Mouse (Mus musculus): Measurements from ENCODE around the gene Adcy7.
A peak's percentile ranks its signal among the peaks of the same experiment; 100 is the strongest.

The Adcy7 gene

DNA sequence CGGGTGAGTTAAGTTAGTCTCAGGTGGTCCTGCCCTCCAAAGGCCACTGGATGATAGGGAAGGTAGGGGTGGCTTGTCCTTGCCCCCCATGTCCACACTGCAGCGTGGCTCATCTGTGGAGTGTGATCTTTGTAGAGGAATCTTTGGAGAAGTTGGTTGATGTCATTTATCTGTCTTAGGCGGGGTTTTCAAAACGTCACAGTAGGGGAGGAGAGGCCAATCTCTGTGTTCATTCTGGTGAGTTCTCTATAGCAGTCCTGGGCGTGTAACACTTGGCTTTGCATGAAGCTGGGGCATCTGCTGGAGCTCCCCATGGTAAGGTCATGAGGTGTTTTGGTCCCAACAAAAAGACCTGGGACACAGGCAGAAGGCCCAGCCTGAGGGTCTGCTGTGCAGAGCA is 1.9 kb downstream of the Adcy7 start:
- no peak for DNase-seq (ENCODE audit: low spot score)

DNA sequence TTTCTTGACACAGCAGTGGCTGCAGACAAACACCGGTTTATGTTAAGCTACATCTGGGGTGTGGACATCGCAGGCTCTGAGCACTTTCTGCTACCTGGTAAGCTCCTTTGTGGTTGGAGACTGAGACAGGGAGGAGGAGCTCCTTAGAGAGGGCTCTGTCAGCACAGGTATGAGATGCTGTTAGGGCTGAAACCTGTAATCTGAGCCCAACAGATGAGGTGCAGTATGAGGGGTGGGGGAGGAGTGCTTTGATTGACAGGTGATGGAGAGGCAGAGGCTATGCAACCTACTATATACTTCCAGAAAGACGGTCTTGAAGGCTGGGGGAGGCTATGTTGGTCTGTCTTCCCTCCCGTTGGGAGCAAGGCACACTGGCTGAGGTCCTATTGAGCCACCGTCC is 7.0 kb downstream of the Adcy7 start:
- DNase-seq (ENCODE audit: low spot score) = no peak

DNA sequence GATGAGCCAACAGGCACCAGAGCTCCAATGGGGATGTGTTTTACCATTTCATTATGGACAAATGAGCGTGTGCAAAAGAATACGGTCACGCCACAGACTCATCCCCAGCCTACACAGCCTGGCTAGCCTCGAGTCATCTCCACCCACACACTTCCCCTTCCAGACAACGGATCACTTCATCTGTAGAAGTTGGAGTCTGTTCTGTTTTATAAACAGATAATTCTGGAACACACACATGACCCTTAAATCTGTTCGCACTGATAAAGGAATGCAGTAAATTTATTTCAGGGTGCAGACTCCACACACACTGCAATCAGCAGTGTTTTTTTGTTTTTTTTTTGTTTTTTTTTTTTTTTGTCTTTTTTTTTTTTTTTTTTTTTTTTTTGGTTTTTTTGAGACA is 7.5 kb downstream of the Adcy7 start:
- DNase-seq (ENCODE audit: low spot score) = peak; percentile 45

DNA sequence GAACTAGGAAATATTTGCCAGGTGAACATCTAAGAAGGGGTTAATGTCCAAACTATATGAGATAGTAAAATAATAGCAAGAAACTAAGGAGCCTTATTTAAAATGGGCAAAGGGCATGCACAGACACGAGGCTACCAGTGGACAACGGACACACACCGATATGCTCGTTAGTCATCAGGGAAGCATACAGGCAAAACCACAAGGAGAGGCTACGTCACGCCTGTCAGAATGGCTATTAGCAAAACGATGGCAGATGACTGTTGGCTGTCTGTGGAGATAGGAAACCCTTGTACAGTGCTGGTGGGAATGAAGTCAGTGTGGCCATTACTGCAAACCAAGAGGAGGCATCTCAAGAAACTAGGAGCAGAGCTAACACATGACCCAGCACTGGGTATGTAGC is 8.7 kb downstream of the Adcy7 start:
- DNase-seq (ENCODE audit: low spot score) = no peak

DNA sequence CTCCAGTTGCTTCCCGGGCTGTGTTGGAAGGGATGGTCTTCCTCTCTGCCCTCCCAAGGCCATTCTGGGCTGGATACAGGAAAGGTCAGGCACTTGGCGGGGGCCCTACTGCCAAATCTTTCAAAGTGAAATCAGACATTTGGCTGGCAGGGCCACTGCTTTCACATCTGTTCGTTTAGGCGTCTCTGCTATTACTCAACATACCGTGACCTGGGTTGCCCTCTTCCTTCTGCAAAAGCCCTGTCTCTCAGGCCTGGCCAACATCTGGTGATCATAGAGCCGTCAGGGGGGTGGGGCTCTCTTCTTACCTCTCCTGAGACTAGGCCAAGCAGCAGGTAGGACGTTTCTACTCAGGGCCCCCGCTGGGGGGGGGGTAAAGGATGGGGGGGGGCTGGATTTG is 10.5 kb downstream of the Adcy7 start:
- no peak for DNase-seq (ENCODE audit: low spot score)

DNA sequence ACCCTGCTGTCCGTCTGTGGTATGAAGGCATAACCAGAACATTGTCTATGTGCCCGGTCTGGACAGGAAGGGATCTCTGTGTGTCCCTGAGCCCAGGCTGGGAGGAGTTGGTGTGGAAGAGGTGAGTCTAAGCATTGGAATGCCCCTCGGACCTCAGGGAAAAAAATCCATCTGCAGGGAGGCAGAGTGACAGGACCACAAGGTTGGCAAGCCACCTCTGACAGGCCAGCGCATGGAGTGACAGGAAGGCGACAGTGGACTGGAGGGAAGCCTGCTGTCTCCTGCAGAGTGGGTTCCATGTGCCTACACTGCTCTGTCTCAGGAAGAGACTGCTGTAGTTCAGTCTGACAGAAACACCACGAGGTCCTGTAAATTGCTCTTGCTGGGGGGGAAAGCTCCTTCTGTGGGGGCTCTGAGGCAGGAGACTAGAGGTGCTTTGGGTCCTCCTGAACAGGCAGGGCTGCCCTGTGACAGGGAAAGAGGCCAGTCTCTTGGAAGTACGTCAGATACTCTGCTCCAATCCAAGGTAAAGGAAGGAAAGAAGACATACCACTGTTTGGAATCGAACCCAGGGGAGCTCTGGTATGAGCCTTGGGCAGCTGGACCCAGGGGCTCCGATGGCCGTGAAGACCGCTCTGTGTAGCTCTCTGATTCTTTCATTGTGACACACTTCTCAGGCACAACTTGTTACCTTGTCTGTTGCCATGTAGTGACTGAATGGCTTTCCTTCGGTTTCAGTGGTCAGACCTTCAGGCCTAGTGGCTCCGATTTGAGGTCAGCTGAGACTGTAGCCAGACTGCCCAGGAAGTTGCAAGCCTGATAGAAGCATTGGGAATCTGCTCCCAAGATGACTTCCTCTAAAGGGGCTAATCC is 11.3 kb downstream of the Adcy7 start:
- no peak for DNase-seq (ENCODE audit: low spot score)

DNA sequence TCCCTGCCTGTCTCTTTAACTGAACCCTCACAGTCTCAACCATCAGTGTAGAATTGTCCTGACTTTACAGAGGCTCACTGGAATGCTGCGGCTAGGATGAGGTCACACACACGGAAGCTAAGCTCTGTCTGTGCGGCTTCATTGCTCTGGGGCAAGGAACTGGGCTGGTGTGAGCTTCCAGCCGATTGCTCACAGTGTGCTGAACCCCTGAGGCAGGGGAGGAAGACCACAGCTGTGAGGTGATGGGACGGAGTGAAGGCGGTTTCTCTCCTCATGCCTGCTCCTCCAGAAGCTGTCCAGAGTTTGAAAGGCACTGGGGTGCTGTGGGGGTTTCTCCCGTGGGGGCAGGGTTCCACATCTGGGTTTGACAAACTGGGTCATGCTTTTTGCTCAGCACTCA is 12.5 kb downstream of the Adcy7 start:
- no peak for DNase-seq (ENCODE audit: low spot score)

DNA sequence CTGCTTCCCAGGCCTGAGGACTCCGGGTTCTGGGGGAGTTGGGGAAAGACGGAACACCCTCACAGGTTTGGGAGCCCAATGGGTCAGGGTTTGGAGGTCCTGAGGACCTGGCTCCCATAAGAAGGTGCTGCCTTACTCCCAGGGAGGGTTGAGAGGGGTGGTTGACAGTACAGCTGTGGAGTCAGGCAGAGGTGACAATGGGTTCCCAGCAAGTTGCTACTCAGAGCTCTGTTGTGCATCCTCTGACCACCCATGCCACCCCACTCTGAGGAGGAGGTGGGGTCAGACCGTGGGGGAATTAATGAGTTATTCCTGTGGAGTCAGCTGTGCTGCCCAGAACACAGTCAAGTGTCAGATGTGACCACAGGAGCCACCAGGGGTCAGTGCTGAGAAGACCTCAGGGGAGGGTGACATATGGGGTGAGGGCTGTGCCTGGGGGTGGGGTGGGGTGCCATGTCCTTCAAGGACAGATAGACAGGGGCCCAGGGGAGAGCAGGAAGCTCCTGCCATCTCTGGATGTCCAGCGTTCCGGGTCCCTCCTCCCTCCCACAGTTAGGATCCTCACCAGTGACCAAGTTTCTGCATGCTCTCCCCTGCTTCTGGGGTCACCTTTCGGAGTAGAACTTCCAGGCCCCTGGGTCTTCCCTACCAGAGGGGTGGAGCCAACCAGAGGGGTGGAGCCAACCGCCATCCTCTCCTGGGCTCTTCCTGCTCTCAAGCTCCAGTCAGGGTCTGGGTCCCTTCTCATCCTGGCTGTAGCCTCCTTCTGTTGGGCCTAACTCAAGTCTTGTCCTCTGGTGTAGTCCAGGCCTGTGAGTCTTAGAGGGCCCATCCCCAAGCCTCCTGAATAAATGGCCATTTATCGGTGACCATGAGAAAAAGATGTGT is 13.5 kb downstream of the Adcy7 start:
- DNase-seq (ENCODE audit: low spot score) = no peak

DNA sequence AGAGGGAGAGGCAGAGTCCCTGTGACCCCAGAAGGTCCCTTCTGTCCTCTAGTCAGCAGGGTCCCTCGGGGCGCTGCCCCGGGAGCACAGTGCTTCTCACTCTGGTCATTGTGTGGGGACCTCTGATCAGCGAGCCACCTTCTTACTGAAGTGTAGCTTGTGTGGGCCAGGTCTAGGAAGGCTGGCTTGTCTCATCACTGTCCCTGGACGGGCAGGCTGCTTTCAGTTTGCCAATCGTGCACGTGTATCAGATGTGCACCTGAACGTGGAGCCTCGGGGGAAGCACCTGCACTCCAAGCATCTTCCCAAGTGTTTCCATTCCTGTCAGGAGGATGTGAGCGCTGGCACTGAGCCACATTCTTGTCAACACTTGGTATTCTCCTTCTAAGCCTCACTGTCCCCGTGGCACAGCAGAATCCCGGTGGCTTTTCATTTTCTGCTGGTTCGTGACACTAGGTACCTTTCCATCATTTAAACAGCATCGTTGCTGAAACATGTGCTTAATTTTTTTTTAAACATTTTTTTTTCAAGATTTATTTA is 14.3 kb downstream of the Adcy7 start:
- no peak for DNase-seq (ENCODE audit: low spot score)

DNA sequence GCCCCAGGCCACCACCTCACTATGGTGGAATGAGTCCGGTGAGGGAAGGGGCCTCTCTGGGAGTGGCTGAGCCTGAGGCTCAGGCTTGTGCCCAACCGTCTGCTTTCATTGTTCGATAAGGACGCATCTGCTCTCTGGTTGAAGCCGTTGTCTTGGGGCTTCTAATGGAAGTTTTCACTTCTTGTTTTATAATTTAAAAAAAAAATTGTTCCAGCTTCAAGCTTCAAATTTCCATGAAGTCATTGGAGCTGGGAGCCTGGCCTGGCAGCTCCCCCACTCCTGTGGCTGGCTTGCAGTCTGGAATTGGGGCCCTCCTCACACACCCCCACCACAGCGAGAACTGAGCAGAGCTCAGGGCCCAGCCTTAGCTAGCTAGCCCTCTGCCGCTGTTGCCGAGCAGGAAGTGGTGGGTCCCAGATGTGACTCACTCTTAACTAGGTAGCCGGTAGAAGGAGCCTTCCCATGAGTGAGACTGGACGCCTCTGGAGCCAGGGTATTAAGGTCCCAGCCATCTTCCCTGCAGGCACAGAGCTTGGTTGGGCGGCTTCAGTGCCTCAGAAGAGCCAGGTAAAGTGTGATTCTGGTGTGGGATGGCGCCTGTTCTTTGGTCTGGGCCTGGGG is 16.5 kb downstream of the Adcy7 start:
- peak; percentile 76 for DNase-seq (ENCODE audit: low spot score)

DNA sequence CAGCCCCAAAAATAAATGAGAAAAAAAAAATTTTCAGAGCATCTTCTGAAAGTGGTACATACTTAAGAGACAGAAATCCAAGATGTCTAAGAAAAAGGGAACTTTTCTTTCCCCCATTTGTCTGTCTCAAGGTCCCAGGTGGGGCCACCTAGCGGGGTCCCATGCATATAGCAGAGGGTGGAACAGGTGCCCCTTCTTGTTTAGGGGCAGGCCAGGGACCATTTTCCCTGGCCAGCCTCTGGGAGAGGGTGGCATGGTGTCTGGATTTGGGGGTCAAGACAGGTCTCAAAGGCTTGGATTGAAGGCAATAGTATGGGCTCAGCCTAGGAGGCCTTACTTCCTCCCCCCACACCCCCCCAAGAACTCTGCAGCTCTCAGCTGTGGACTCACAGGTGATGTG is 17.7 kb downstream of the Adcy7 start:
- DNase-seq (ENCODE audit: low spot score) = peak; percentile 33

DNA sequence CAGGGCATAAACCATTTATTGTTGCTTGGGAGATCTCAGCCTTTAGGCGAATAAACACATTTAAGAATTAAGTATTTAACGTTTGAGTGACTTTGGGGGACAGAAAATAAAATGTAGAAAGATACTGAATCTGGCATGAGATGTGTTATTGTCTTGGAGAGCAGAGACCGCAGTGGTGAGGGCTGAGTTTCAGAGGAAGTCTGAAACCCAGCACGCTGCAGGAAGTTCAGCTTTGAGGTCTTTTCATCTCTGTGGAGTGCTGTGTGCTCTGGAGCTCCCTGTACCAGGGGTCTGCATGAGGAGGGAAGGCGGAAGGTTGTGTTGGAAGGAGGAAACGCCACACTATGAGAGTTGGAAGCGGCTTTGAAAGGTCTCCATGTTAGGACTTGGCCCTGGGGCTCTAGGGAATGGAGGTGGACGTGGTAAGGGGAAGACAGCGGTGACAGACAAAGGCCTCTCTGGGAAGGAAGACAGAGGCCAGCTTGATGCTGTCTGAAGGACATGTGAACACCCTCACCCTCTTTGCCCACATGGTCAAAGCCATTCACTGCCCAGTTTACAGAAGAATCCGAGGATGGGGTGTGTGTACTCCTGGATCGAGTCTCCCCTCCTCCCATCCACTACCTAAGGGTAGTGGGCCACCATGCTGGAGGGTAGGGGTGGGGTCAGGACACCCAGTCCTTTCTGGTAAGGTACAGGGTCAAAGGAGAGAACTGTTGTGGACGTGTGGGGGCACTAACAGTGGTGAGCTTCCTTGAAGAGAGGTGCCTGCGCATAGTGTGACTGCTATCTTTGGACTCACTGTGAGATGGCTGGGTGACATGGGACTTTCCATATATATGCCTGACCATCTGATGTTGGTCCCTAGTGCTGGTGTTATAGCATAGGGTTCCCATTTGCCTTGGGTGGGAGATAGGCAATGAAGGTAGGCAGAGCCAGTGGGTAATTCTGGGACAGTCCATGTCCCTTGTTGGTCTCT is 18.4 kb downstream of the Adcy7 start:
- peak; percentile 69 for DNase-seq (ENCODE audit: low spot score)

DNA sequence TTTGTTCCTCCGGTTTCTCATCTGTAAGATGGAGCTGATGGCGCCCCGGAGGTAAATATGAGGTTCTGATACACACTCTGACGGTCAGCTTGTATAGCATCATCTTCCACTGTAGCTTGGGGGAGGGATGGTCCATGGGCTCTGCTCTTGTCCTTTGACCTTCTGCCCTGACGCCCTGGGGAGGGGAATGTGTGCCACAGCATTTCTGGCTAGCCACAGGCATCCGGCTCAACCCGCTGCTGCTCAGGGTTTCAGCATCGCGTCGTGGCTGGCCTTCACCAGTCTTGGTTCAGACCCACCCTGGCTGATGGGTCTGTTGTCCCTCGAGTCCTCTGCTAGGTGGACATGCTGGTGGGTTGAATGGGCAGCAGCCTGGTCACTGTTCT is 19.1 kb downstream of the Adcy7 start:
- DNase-seq (ENCODE audit: low spot score) = no peak

DNA sequence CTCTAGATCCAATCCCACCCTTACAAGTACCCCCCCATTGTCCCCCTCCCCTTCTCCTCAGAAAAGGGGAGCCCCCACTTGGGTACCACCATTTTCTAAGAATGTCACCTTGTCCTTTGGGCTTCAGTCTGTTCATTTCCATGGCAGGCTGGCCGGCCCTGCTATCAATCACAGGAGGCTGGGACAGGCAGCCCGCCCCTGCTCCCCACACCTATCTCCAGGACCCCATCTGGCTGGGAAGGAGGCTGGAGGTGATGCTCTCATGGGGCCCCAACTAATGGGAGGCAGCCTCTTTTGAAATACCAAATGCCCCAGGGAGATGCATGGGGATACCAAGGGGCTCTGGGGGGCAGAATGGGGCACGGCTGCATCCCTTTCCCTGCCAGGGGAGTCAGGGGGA is 20.7 kb downstream of the Adcy7 start:
- DNase-seq (ENCODE audit: low spot score) = no peak

DNA sequence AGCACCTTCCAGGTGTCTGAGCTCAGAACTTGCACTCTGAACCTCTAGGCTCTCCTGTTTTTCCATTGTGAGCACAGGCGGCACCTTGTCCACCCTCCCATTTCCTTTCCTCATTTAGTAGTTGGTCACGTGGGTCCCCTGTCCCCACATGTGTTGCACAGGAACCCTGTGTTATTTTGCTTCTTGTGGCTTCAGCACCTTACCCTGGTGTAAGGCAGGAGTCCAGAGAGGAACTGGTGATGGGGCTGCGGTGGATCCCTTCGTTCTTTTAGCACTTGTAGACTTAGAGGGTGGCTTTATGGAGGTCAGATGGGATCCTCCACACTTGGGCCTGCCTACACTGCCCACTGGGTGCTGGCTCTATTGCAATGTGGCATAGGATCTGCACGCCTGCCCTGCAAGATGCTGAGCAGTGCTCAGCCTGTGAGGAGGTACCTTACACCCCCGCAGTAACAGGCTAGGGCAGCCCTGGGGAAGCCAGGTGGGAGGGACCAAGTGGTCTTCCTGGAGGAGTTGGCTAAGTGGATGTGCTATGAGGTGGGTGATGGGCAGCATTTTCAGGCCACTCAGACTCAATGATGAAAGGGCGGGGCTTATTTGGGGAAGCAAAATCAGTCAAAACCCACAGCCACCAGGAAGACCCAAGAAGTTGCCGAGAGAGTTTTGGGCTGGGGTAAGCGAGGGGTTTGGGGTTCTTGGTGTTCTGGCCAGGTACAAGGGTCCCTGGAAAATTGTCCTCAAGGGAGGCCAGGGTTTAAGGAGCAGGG is 21.6 kb downstream of the Adcy7 start:
- peak; percentile 68 for DNase-seq (ENCODE audit: low spot score)

DNA sequence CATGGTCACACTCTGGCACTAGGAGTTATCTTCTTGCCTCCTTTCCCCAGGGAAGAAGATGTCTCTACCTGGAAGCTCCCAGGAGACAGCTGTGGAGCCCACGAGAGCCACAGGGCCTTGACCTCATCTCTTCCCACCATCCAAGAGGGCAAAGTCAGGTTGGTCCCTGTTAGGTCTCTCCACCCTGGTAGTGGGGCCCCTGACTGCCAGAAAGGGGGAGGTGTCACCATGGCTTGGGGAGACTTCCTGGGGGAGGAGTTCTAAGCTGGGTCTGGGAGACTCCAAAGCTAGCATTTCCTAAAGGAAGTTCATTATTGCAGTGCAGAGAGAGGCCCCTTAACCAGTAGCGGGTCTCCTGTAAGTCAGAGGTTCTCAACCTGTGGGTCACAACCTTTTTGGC is 22.8 kb downstream of the Adcy7 start:
- DNase-seq (ENCODE audit: low spot score) = no peak

DNA sequence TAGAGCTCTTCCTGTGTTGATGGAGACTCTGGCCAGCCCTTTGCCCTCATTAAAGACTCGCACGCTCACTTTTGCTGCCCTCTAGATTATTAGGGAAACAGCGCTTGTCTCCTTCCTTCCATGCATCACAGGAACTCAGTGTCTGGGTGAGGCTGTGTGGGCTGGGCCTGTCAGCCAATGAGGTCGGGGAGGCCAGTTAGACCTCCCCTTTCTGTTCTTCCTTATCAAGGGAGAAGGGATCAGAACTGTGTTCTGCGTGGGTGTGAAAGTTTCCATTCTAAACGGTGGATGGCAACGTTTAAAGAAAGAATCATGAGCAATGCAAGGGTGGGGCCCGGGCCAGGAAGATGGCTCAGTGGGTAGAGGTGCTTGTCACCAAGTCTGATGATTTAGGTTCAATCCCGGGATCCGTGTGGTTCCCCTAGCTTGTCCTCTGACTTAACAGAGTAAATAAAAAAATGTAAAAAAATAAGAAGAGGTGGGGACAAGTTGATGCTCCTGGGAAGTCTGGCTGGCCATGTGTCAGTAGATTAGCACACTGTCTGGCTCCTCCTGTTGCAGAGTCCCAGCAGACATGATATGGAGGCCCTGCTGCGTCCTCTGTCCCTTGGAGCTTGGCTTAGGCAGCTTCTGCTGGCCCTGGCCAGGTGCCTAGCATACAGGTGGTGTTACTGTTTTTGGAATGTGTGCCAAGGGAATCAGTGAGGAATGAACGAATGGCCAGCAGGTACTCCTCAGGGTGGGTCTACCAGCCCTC is 26.0 kb downstream of the Adcy7 start:
- DNase-seq (ENCODE audit: low spot score) = no peak

DNA sequence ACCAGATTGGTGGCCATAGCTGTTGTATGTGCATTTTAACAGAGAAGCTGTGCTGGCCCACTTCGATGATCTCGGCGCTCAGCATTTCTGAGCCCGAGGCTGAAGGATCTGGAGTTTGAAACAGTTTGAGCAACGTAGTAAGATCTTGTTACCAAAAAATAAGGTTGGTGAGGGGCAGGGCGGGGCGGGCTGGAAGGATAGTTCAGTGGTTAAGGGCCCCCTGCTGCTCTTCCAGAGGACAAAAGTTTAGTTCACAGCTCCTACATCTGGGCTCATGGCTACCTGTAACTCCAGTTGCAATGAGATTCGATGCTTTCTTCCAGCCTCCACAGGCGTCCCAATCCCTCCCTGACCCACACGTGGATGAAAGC is 26.5 kb downstream of the Adcy7 start:
- no peak for DNase-seq (ENCODE audit: low spot score)

DNA sequence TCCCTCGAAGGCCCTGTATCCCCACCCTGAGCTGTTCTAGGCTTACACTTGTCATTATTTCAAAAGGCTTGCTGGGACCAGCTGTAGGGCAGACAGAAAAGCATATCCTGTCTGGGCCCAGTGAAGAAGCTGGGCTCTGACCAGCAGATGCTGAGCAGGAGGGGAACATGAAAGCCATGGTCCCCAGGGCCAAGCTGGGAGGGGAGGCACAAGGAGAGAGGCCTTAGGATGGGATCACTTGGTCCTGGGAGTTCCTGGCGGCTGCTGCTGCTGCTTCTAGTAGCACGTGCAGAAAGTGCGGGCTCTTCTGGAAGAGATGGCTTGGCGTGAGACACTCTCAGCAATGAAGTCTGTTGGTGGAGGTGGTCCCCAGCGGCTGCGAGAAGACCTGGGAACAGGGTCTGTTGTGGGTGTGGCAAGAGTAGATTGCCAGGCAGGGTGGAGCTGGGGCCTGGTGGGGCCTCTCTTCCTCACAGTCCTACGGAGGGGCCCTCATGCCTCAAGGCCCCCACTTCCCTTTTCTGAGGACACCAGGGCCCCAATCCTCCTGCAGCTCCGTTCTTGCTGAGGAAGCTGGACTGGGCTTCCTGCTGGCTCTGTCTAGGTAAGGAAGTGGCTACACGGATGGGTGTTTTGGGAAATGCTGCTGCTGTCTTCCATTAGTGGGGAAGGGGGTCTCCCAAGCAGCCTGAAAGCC is 27.9 kb downstream of the Adcy7 start:
- DNase-seq (ENCODE audit: low spot score) = no peak
